Mouse (Mus musculus) kidney, adult 2 months (tissue): Measurements from ENCODE around the gene Cdkn2c. TPM values are rescaled to one million over a fixed set of nuclear protein-coding genes. Genes with fewer than 3 reads are reported as not detected.

Experiments used
- DNase-seq: peaks from one replicate; pipeline ENCODE4 v3.0.0; 2021
- H3K27ac ChIP-seq: fragments of 200-500 bp; 2 replicates; pipeline ENCODE4 v1.5.1; 2012; ENCODE audit warnings: low read depth, low read length, control low read depth, inconsistent platforms; ENCODE audit not compliant: insufficient read depth
- H3K27me3 ChIP-seq: fragments of 200-500 bp; replicated peaks from 2 replicates; pipeline ENCODE4 v1.6.1; 2012; ENCODE audit warnings: mild to moderate bottlenecking, moderate library complexity, low read length, inconsistent platforms; ENCODE audit not compliant: control insufficient read depth, insufficient read depth
- H3K36me3 ChIP-seq: fragments of 200-500 bp; 2 replicates; pipeline ENCODE4 v1.6.1; 2012; ENCODE audit warnings: mild to moderate bottlenecking, moderate library complexity, low read length, inconsistent platforms; ENCODE audit not compliant: control insufficient read depth, insufficient read depth
- H3K4me1 ChIP-seq: fragments of 200-500 bp; 2 replicates; pipeline ENCODE4 v1.6.1; 2011; ENCODE audit warnings: low read length; ENCODE audit not compliant: control insufficient read depth, insufficient read depth
- H3K4me3 ChIP-seq: fragments of 200-500 bp; 2 replicates; pipeline ENCODE4 v1.5.1; 2011; ENCODE audit warnings: mild to moderate bottlenecking, low read depth, low read length, control low read depth; ENCODE audit not compliant: insufficient read depth
- CTCF ChIP-seq: fragments of 200-500 bp; conservative IDR thresholded peaks from 2 replicates; pipeline ENCODE4 v1.5.1; 2011; ENCODE audit warnings: low read depth, mild to moderate bottlenecking, control low read depth, low read length, moderate library complexity, mixed read lengths; ENCODE audit not compliant: insufficient read depth, insufficient read length
- POLR2A ChIP-seq: fragments of 200-500 bp; IDR thresholded peaks from one replicate; pipeline ENCODE4 v1.6.1; 2011; ENCODE audit warnings: low read depth, low read length, control low read depth
- WGBS: fragments of 180-500 bp; shearing (Covaris S2); methylation state at CpG from one replicate; pipeline ENCODE4 v1.1.7; 2018; 5-methylcytosine and 5-hydroxymethylcytosine counted together
- polyA plus RNA-seq: library from polyadenylated mRNA; depleted of rRNA; stranded (reverse); fragments of >200 nt; gene quantifications from 2 replicates; pipeline ENCODE4 v1.2.3, GENCODE M21; 2012; rRNA removed

Gene Cdkn2c
- polyA plus RNA-seq, 1 experiment = 11.5 TPM

DNA sequence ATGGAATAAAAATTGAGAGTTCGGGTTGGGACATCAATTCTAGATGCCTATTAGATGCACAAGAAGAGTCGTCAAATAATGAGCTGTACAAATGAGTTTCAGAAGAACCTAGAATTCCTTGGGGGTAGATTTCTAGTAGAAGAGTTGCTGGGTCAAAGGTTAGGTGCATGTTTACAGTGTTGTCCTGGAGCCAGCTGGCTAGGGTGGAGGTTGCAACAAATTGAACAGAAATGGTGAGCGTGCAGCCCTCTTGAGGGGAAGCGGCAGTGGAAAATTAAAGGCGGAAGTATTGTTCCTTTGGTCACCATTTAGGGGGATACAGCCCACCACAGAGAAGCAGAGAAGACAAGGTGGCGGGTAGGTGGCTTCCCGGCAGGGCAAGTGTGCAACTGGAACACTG, 26.8 kb downstream of the Cdkn2c start:
- TF ChIP-seq CTCF (no peak), POLR2A (no peak)
- Histone ChIP-seq H3K4me3 (no peak overlapping the region), H3K27ac (no peak overlapping the region), H3K36me3 (no peaks in the 10 kb centered on the region), H3K27me3 (no peaks in the 10 kb centered on the region), H3K4me1 (no peaks in the 10 kb centered on the region)
- peak; percentile 63 for DNase-seq
- 83% methylated on average over 7 of the region's 7 CpGs for WGBS

DNA sequence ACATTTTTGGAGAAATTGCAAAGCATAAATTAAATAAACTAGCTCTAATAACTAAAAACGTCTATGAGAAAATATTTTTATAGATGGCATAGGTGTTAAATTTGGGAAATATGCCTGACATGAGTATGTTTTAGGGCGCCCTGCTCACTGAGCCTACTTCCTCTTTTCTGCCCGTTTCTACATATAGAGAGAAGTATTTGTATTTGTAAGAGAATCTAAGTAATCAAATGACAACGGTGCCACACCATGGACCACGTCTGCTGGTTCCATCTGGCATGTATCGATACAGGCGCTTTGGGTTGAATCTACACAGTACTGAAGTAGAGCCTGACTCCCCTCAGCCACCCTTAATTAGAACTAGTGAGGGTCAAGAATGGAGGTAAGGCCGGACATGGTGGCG, 27.6 kb downstream of the Cdkn2c start:
- TF ChIP-seq POLR2A (no peak), CTCF (no peak)
- 89% methylated on average over 9 of the region's 9 CpGs for WGBS
- Histone ChIP-seq H3K27me3 (no peaks in the 10 kb centered on the region), H3K4me3 (no peak overlapping the region), H3K36me3 (no peaks in the 10 kb centered on the region), H3K27ac (no peak overlapping the region), H3K4me1 (no peaks in the 10 kb centered on the region)
- DNase-seq = no peak

DNA sequence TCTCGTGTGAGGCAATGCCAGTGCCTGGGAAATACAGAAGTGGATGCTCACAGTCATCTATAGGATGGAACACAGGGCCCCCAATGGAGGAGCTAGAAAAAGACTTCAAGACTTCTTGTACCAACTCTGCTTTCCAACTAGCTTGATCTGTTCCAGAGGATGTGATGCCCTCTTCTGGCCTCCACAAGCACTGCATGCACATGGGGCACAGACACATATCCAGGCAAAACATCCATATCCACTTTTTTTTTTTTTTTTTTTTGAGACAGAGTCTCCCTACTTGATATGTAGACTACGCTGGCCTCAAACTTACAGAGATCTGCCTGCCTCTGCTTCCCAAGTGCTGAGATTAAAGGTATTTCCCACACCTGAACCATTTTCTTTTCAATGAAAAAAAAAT, 32.0 kb downstream of the Cdkn2c start:
- WGBS = 100% methylated on average over 2 of the region's 2 CpGs
- H3K4me1 ChIP-seq = no peaks in the 10 kb centered on the region
- H3K4me3 ChIP-seq = no peak overlapping the region
- no peak overlapping the region for H3K27ac ChIP-seq
- no peaks in the 10 kb centered on the region for H3K36me3 ChIP-seq
- TF ChIP-seq CTCF (peak; percentile 46), POLR2A (no peak)
- DNase-seq = peak; percentile 37
- no peaks in the 10 kb centered on the region for H3K27me3 ChIP-seq

DNA sequence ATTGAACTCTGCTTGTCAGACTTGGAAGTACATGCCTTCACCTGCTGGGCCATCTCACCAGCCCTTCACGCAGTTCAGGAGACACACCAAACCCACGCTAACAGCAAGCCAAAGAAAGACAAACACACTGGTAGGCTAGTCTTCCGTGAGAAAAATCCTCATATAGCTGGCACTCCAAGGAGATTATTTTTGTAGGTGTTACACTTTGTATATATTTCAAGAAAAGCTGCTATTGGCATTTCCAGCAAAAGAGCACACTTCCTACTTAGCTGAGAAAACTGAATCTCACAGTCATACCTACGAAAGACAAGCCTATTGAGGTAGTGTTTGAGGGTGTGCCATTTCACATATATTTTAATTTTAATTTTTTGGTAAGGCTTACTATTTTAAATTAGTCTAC, 36.0 kb downstream of the Cdkn2c start:
- Histone ChIP-seq H3K36me3 (no peaks in the 10 kb centered on the region), H3K27me3 (no peaks in the 10 kb centered on the region), H3K4me1 (no peaks in the 10 kb centered on the region), H3K4me3 (no peak overlapping the region), H3K27ac (no peak overlapping the region)
- WGBS = 87% methylated on average over 4 of the region's 4 CpGs
- DNase-seq = no peak
- TF ChIP-seq CTCF (no peak), POLR2A (no peak)

DNA sequence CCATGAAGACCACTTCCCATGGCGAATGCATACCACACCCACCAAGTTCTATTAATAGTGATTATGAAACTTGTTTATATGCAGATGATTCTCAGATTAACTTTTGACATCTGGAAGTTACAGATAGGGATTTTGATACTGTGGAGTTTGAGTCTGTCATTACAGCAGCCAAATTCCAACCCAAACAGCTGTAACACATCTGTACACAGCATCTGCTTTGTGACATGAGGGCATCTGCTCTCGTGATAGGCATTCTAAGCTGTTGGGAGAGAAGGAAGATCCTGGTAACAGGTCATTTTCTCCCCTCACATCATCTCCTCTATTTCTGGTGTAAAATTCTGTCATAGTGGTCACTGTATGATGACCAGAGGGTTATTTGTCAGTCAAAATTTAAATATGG, 36.8 kb downstream of the Cdkn2c start:
- H3K4me3 ChIP-seq = no peak overlapping the region
- H3K27me3 ChIP-seq = no peaks in the 10 kb centered on the region
- DNase-seq = no peak
- no peak for TF ChIP-seq POLR2A
- TF ChIP-seq CTCF = no peak
- H3K4me1 ChIP-seq = no peaks in the 10 kb centered on the region
- no peaks in the 10 kb centered on the region for H3K36me3 ChIP-seq
- H3K27ac ChIP-seq = no peak overlapping the region
- WGBS = 55% methylated on average over 2 of the region's 2 CpGs

DNA sequence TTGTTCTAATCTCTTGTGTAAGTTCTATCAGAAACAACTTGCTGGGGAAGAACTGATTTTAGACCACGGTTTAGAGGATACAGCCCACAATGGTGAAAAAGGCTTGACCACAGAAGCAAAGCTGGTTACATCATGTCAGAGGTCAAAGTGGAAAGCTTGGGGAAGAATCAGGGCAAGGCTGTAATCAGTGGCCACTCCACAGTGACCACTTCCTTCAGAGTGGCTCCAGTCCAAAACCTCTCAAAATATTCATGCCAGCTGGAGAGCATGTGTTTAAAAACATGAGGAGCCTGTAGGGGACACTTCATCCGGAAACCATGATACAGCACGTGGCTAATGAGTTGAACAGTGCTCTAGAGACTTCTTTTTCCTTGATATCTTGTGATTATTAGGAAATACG, 54.4 kb downstream of the Cdkn2c start:
- DNase-seq = no peak
- Histone ChIP-seq H3K4me1 (no peaks in the 10 kb centered on the region), H3K36me3 (no peaks in the 10 kb centered on the region), H3K4me3 (no peak overlapping the region), H3K27me3 (no peaks in the 10 kb centered on the region), H3K27ac (no peak overlapping the region)
- WGBS = 73% methylated on average over 4 of the region's 4 CpGs
- TF ChIP-seq CTCF (no peak), POLR2A (no peak)

Other genes starting within 250 kb of the Cdkn2c start
- gene Rnf11, start 182.5 kb downstream of the Cdkn2c start, polyA plus RNA-seq = 52.9 and 57.5 TPM in 2 replicates
- not detected in 2 replicates for gene 4930522H14Rik, start 135.9 kb downstream of the Cdkn2c start, polyA plus RNA-seq
- 8.6 and 8.7 TPM in 2 replicates for gene Faf1, start 9.4 kb upstream of the Cdkn2c start, polyA plus RNA-seq